Mouse (Mus musculus): ENCODE measurements around the gene Peli2. TPM values are rescaled to one million over a fixed set of nuclear protein-coding genes. Genes with fewer than 3 reads are reported as not detected.

Peli2 gene
- polyA plus RNA-seq, 1 experiment from 2014 or later = 8.0 TPM

GRCm38 (mm10) chr14:48199506-48199905, 78.9 kb downstream of the Peli2 start:
- Histone ChIP-seq H3K9me3 (ENCODE audit: control insufficient read depth, low read length) (no peaks in the 10 kb centered on the region), H3K27ac (ENCODE audit: low read depth, low read length) (no peak overlapping the region), H3K4me1 (ENCODE audit: control insufficient read depth, insufficient read depth, low read depth, low read length) (peaks cover 25% of the 10 kb centered on the region), H3K4me3 (ENCODE audit: low read length) (no peak overlapping the region), H3K36me3 (ENCODE audit: control insufficient read depth, insufficient read depth, low read length) (no peaks in the 10 kb centered on the region), H3K9ac (ENCODE audit: low read depth, low read length) (no peak overlapping the region), H3K4me2 (ENCODE audit: low read length) (no peak overlapping the region), H3K27me3 (replicated peaks; ENCODE audit: control insufficient read depth, insufficient read depth, low read length) (no peaks in the 10 kb centered on the region)
- no peak for ATAC-seq
- 81% methylated on average over 4 of the region's 4 CpGs for WGBS

DNA sequence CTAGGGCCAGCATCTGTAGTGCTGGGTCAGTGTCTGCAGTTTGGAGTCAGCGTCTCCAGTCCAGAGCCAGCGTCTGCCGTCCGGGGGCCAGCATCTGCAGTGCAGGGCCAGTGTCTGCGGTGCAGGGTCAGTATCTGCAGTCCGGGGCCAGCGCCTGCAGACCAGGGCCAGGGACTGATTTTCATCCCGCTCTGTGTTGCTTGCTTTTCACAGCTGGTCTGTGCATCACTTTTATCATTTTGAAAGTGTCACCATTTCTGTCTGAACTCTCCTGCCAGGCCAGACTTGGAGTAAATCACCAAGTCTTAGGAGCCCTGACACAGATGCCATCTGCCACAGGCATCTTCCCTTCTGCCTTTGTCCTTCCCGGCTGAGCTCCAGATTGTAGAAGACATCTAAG, 79.7 kb downstream of the Peli2 start:
- Histone ChIP-seq H3K27me3 (replicated peaks; ENCODE audit: control insufficient read depth, insufficient read depth, low read length) (no peaks in the 10 kb centered on the region), H3K4me2 (ENCODE audit: low read length) (no peak overlapping the region), H3K4me1 (ENCODE audit: control insufficient read depth, insufficient read depth, low read depth, low read length) (peaks cover 27% of the 10 kb centered on the region), H3K9me3 (ENCODE audit: control insufficient read depth, low read length) (no peaks in the 10 kb centered on the region), H3K27ac (ENCODE audit: low read depth, low read length) (no peak overlapping the region), H3K9ac (ENCODE audit: low read depth, low read length) (no peak overlapping the region), H3K4me3 (ENCODE audit: low read length) (no peak overlapping the region), H3K36me3 (ENCODE audit: control insufficient read depth, insufficient read depth, low read length) (no peaks in the 10 kb centered on the region)
- WGBS = 87% methylated on average over 9 of the region's 9 CpGs
- ATAC-seq = no peak

DNA sequence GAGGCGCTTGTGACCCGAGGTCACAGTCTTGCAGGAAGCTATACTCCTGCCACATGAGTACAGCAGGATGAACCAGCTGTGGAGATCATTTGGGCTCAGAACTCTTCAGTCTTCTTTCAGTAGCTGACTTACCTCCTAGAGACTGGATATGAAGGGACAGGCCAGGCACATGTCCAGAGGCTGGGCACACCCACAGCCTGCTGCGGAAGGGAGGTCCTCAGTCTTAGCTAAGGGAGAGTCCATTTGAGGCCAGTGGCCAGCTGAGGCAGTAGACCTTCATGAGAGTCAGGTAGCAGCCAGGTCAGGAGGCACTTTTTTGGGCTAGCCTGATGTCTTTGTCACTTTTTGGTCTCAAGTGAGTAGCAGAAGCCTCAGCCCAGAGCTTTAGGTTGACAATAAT, 80.2 kb downstream of the Peli2 start:
- 84% methylated on average over 3 of the region's 3 CpGs for WGBS
- no peak for ATAC-seq
- Histone ChIP-seq H3K9me3 (ENCODE audit: control insufficient read depth, low read length) (no peaks in the 10 kb centered on the region), H3K4me2 (ENCODE audit: low read length) (no peak overlapping the region), H3K27me3 (replicated peaks; ENCODE audit: control insufficient read depth, insufficient read depth, low read length) (no peaks in the 10 kb centered on the region), H3K9ac (ENCODE audit: low read depth, low read length) (no peak overlapping the region), H3K4me3 (ENCODE audit: low read length) (no peak overlapping the region), H3K36me3 (ENCODE audit: control insufficient read depth, insufficient read depth, low read length) (no peaks in the 10 kb centered on the region), H3K27ac (ENCODE audit: low read depth, low read length) (no peak overlapping the region), H3K4me1 (ENCODE audit: control insufficient read depth, insufficient read depth, low read depth, low read length) (peaks cover 27% of the 10 kb centered on the region)

- 81% methylated on average over 8 of the region's 8 CpGs for WGBS
- Histone ChIP-seq H3K4me3 (ENCODE audit: low read length) (no peak overlapping the region), H3K27ac (ENCODE audit: low read depth, low read length) (no peak overlapping the region)
Measured at GRCm38 (mm10) chr14:48201403-48201802, 80.8 kb downstream of the Peli2 start.

DNA sequence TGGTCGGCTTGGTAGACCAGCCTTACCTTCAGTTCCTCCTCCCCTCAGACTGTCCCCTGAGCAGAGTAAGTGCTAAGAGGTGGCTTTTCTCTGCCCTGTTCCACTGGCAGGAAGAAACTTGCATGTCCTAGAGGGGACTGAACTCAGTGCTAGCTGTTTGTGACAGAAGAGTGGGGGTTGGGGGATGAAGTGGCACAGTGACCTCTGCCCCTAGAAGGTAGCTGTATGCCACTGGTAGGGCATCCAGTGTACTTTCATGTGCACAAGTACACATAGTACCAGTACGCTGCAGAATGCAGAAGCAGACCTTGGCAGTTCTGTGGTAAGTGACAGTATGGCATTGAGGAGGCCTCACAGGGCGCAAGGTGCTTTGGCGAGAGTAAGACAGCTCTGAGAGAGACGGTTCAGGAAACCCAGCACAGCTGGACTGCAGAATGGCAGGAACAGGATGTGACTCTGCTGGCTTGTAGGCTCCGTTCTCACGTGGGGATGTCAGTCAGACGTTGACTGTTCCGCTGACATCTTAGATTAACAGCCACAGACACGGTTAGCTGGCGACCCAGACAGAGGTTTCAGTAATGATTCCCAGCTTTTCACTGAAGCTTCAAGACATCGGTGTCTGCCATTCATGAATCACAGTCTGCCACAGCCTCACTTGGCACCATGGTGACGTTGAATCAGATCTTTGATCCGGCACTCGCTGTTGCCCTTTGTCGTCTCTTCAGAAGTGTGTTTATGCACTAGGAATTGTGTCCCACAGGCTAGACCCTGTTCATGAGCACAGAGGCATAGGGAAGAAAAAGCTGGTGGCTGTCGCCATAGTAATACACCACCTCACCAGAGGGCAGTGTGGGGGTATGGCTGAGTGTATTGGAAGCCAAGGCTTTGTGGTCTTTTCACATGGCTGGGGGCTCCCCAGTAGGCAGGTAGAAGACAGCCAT, 81.7 kb downstream of the Peli2 start:
- no peaks in the 10 kb centered on the region for H3K9me3 ChIP-seq (ENCODE audit: control insufficient read depth, low read length)
- 36% methylated on average over 17 of the region's 17 CpGs for WGBS
- H3K27me3 ChIP-seq (replicated peaks; ENCODE audit: control insufficient read depth, insufficient read depth, low read length) = no peaks in the 10 kb centered on the region
- no peak overlapping the region for H3K27ac ChIP-seq (ENCODE audit: low read depth, low read length)
- H3K36me3 ChIP-seq (ENCODE audit: control insufficient read depth, insufficient read depth, low read length) = no peaks in the 10 kb centered on the region
- peak; percentile 13; the same call in 1 of the 2 replicates for ATAC-seq
- H3K4me3 ChIP-seq (ENCODE audit: low read length) = no peak overlapping the region
- H3K9ac ChIP-seq (ENCODE audit: low read depth, low read length) = no peak overlapping the region
- no peak overlapping the region for H3K4me2 ChIP-seq (ENCODE audit: low read length)
- H3K4me1 ChIP-seq (ENCODE audit: control insufficient read depth, insufficient read depth, low read depth, low read length) = peaks cover 29% of the 10 kb centered on the region

More at GRCm38 (mm10) chr14:48201403-48201802, 80.8 kb downstream of the Peli2 start:
- no peak for ATAC-seq
- Histone ChIP-seq H3K4me1 (ENCODE audit: control insufficient read depth, insufficient read depth, low read depth, low read length) (peaks cover 30% of the 10 kb centered on the region), H3K36me3 (ENCODE audit: control insufficient read depth, insufficient read depth, low read length) (no peaks in the 10 kb centered on the region), H3K9me3 (ENCODE audit: control insufficient read depth, low read length) (no peaks in the 10 kb centered on the region), H3K4me2 (ENCODE audit: low read length) (no peak overlapping the region), H3K27me3 (replicated peaks; ENCODE audit: control insufficient read depth, insufficient read depth, low read length) (no peaks in the 10 kb centered on the region), H3K9ac (ENCODE audit: low read depth, low read length) (no peak overlapping the region)

DNA sequence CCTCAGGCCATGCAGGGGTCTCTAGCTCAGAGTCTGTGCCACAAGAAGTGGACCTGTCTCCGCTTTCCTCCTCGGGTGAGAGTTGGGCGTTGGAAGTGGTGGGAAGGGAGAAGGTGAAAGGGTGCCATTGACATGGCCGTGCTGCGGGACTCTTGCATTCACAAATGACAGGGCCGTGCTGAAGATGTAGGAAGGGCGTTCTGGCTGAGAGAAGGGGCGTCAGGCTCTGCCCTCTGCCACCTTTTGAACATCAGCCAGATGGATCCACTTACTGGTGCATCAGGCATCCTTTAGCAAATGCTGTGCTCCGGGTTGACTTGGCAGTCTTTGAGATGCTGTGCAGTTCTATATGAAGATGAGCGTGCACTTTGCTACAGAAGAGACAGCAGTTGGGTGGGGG, 84.4 kb downstream of the Peli2 start:
- Histone ChIP-seq H3K4me3 (ENCODE audit: low read length) (no peak overlapping the region), H3K9ac (ENCODE audit: low read depth, low read length) (no peak overlapping the region), H3K4me2 (ENCODE audit: low read length) (no peak overlapping the region), H3K9me3 (ENCODE audit: control insufficient read depth, low read length) (no peaks in the 10 kb centered on the region), H3K27ac (ENCODE audit: low read depth, low read length) (no peak overlapping the region), H3K27me3 (replicated peaks; ENCODE audit: control insufficient read depth, insufficient read depth, low read length) (no peaks in the 10 kb centered on the region), H3K4me1 (ENCODE audit: control insufficient read depth, insufficient read depth, low read depth, low read length) (peaks cover 21% of the 10 kb centered on the region), H3K36me3 (ENCODE audit: control insufficient read depth, insufficient read depth, low read length) (no peaks in the 10 kb centered on the region)
- no peak for ATAC-seq
- 69% methylated on average over 10 of the region's 10 CpGs for WGBS

- H3K27ac ChIP-seq (ENCODE audit: low read depth, low read length) = no peak overlapping the region
- no peak for ATAC-seq
- H3K4me1 ChIP-seq (ENCODE audit: control insufficient read depth, insufficient read depth, low read depth, low read length) = peaks cover 21% of the 10 kb centered on the region
- no peaks in the 10 kb centered on the region for H3K27me3 ChIP-seq (replicated peaks; ENCODE audit: control insufficient read depth, insufficient read depth, low read length)
- H3K4me3 ChIP-seq (ENCODE audit: low read length) = no peak overlapping the region
- 47% methylated on average over 11 of the region's 11 CpGs for WGBS
- H3K36me3 ChIP-seq (ENCODE audit: control insufficient read depth, insufficient read depth, low read length) = no peaks in the 10 kb centered on the region
- H3K9ac ChIP-seq (ENCODE audit: low read depth, low read length) = no peak overlapping the region
- no peaks in the 10 kb centered on the region for H3K9me3 ChIP-seq (ENCODE audit: control insufficient read depth, low read length)
- H3K4me2 ChIP-seq (ENCODE audit: low read length) = no peak overlapping the region
Measured at GRCm38 (mm10) chr14:48205635-48206034, 85.0 kb downstream of the Peli2 start.

- H3K9ac ChIP-seq (ENCODE audit: low read depth, low read length) = no peak overlapping the region
- peaks cover 16% of the 10 kb centered on the region for H3K4me1 ChIP-seq (ENCODE audit: control insufficient read depth, insufficient read depth, low read depth, low read length)
- 12% methylated on average over 15 of the region's 15 CpGs for WGBS
- H3K4me2 ChIP-seq (ENCODE audit: low read length) = peak overlapping the region; percentile 22
- 0 out of 2 replicates have a peak overlapping the region, but pooled peaks have one; percentile 2 for H3K4me3 ChIP-seq (ENCODE audit: low read length)
- no peaks in the 10 kb centered on the region for H3K36me3 ChIP-seq (ENCODE audit: control insufficient read depth, insufficient read depth, low read length)
- ATAC-seq = peak; percentile 64; the same call in 1 of the 2 replicates
- no peaks in the 10 kb centered on the region for H3K27me3 ChIP-seq (replicated peaks; ENCODE audit: control insufficient read depth, insufficient read depth, low read length)
- no peaks in the 10 kb centered on the region for H3K9me3 ChIP-seq (ENCODE audit: control insufficient read depth, low read length)
- H3K27ac ChIP-seq (ENCODE audit: low read depth, low read length) = no peak overlapping the region
Measured at GRCm38 (mm10) chr14:48207119-48207518, 86.5 kb downstream of the Peli2 start.

DNA sequence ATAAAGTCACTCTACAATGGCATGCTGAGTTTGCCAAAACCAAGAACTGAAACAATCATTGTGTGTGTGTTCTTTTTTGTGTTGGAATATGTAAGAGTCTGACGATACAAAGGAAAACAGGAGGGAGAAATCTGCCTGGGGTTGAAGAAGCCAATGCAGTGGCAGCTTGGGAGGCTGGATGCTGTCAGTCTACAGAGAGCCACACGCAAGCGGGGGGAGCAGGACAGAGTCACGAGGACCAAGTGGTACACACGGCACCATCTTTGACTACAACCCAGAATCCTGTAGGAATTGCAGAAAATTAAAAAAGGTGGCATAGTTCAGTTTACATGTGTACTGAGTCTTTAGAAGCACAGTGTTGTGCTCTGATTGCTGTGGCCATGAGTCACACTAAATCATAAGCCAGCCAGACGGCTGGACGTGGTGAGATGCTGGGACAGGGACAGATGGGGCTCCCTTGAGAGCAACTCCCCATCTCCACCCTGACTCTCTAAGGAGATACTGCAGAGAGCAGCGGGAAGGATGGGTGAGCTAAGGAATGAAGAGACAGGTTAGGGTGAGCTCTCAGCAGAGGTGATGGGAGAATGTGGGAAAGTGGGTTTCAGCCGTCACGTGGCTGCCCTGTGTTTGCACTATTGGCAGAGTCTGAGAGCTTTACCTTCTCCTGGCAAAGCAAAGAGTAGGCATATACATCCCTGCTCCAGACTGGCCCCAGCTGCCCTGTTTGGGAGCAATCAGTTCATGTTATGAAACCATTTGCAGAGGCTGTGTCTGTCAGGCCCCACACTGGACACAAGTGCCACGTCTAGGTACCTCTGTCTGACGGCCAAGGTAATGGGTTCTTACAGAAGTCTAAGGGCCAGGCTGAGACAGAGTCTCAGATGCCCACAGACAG, 87.4 kb downstream of the Peli2 start:
- H3K9me3 ChIP-seq (ENCODE audit: control insufficient read depth, low read length) = no peaks in the 10 kb centered on the region
- peak overlapping the region; percentile 22; the same call in 1 of the 2 replicates for H3K4me2 ChIP-seq (ENCODE audit: low read length)
- H3K9ac ChIP-seq (ENCODE audit: low read depth, low read length) = no peak overlapping the region
- ATAC-seq = no peak
- no peak overlapping the region for H3K27ac ChIP-seq (ENCODE audit: low read depth, low read length)
- H3K4me3 ChIP-seq (ENCODE audit: low read length) = no peak overlapping the region
- H3K4me1 ChIP-seq (ENCODE audit: control insufficient read depth, insufficient read depth, low read depth, low read length) = peaks cover 16% of the 10 kb centered on the region
- no peaks in the 10 kb centered on the region for H3K36me3 ChIP-seq (ENCODE audit: control insufficient read depth, insufficient read depth, low read length)
- H3K27me3 ChIP-seq (replicated peaks; ENCODE audit: control insufficient read depth, insufficient read depth, low read length) = no peaks in the 10 kb centered on the region
- 58% methylated on average over 12 of the region's 12 CpGs for WGBS

Measured in hindbrain, embryonic 16.5 days (tissue).